24 mouse cellular contexts compared by ENCODE assay signal in the genomic region with DNA sequence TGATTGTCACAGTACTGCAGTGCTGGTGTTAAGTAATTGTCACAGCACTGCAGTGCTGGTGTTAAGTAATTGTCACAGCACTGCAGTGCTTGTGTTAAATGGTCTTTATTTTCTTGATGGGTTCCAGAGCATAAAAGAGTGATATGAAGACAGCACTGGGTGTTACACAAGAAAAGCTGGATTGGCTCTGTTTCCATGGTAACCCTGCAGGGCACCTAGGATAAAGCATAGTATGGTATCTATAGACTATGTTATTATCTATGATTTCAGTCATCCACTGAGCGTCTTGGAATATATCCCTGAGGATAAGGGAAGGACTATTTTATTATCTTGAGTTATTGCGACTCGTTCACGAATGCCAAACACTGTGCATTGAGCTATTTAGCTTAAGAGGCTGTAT.
DNase-seq lines count a peak whose midpoint lies in the region; ATAC-seq and TF ChIP-seq lines count a peak whose summit lies in the region.
"Had no signal": no experiment of that assay in that cellular context is flagged by ENCODE, and none has a peak within 500 bp of the region (broad histone marks: within the 10 kb centered on the region; RNA-seq: fewer than 3 reads in every experiment).

No protein-coding gene starts in this region.

- TF ChIP-seq CTCF in hindbrain, postnatal 0 days (IDR thresholded peaks at IDR 0.05; ENCODE audit: low read depth), result no peak
- no peak for TF ChIP-seq CTCF in brain, embryonic 14.5 days (IDR thresholded peaks at IDR 0.05; ENCODE audit: borderline replicate concordance, extremely low read depth, insufficient read depth, insufficient read length)

- WGBS in hindbrain, postnatal 0 days, result 59% methylated on average over 4 of the region's 4 CpGs
- 84% methylated on average over 4 of the region's 4 CpGs for WGBS in hindbrain, embryonic 10.5 days
- WGBS in midbrain, embryonic 15.5 days, result 55% methylated on average over 4 of the region's 4 CpGs
- WGBS in midbrain, embryonic 11.5 days, result 85% methylated on average over 4 of the region's 4 CpGs

- H3K27me3 ChIP-seq in hindbrain, postnatal 0 days (ENCODE audit: insufficient read depth, low read length), result no peaks in the 10 kb centered on the region
- no peaks in the 10 kb centered on the region for H3K27me3 ChIP-seq in hindbrain, embryonic 10.5 days (ENCODE audit: insufficient read depth, poor library complexity, severe bottlenecking)
- H3K27me3 ChIP-seq in midbrain, embryonic 15.5 days (replicated peaks), result no peaks in the 10 kb centered on the region
- H3K27me3 ChIP-seq in midbrain, embryonic 11.5 days (ENCODE audit: control insufficient read depth, insufficient read depth, low read length), result no peaks in the 10 kb centered on the region
- H3K27me3 ChIP-seq: embryonic facial prominence, embryonic 13.5 days; forebrain, embryonic 12.5 days; hindbrain, embryonic 13.5 days had no signal

- no peak for ATAC-seq in hindbrain, postnatal 0 days
- ATAC-seq in midbrain, embryonic 15.5 days (replicated peaks), result peak; percentile 45; the same call in 1 of the 2 replicates
- ATAC-seq in midbrain, embryonic 11.5 days (ENCODE audit: low FRiP score), result no peak
- ATAC-seq: CD4-positive, CD25-positive, alpha-beta regulatory T cell, adult 4 months; forebrain, embryonic 16.5 days had no signal

- no peaks in the 10 kb centered on the region for H3K9me3 ChIP-seq in hindbrain, postnatal 0 days (ENCODE audit: low read length)
- no peaks in the 10 kb centered on the region for H3K9me3 ChIP-seq in hindbrain, embryonic 10.5 days
- no peaks in the 10 kb centered on the region for H3K9me3 ChIP-seq in midbrain, embryonic 15.5 days
- H3K9me3 ChIP-seq in midbrain, embryonic 11.5 days (ENCODE audit: control insufficient read depth, low read length), result no peaks in the 10 kb centered on the region
- H3K9me3 ChIP-seq: embryonic facial prominence, embryonic 10.5 days; embryonic facial prominence, embryonic 13.5 days; forebrain, embryonic 12.5 days; hindbrain, embryonic 13.5 days had no signal

- no peaks in the 10 kb centered on the region for H3K36me3 ChIP-seq in hindbrain, postnatal 0 days (ENCODE audit: insufficient read depth, low read length)
- no peaks in the 10 kb centered on the region for H3K36me3 ChIP-seq in hindbrain, embryonic 10.5 days
- H3K36me3 ChIP-seq in midbrain, embryonic 15.5 days (replicated peaks), result no peaks in the 10 kb centered on the region
- H3K36me3 ChIP-seq in midbrain, embryonic 11.5 days (ENCODE audit: control insufficient read depth, insufficient read depth, low read length), result no peaks in the 10 kb centered on the region
- H3K36me3 ChIP-seq: embryonic facial prominence, embryonic 10.5 days; embryonic facial prominence, embryonic 13.5 days; forebrain, embryonic 12.5 days; hindbrain, embryonic 13.5 days had no signal

- H3K27ac ChIP-seq in hindbrain, postnatal 0 days, result no peak overlapping the region
- no peak overlapping the region for H3K27ac ChIP-seq in hindbrain, embryonic 10.5 days
- H3K27ac ChIP-seq in midbrain, embryonic 15.5 days, result no peak overlapping the region
- H3K27ac ChIP-seq in midbrain, embryonic 11.5 days (ENCODE audit: low read depth, low read length), result no peak overlapping the region
- H3K27ac ChIP-seq: embryonic facial prominence, embryonic 13.5 days; forebrain, embryonic 12.5 days; gastrocnemius, adult 2 months; hindbrain, embryonic 13.5 days had no signal

- H3K9ac ChIP-seq in hindbrain, postnatal 0 days (replicated peaks; ENCODE audit: low read length), result no peak overlapping the region
- H3K9ac ChIP-seq in midbrain, embryonic 15.5 days, result no peak overlapping the region
- H3K9ac ChIP-seq in midbrain, embryonic 11.5 days (ENCODE audit: low read length), result no peak overlapping the region
- H3K9ac ChIP-seq: embryonic facial prominence, embryonic 13.5 days; forebrain, embryonic 12.5 days; hindbrain, embryonic 13.5 days had no signal

- H3K4me3 ChIP-seq in hindbrain, postnatal 0 days (ENCODE audit: low read length), result no peak overlapping the region
- H3K4me3 ChIP-seq in hindbrain, embryonic 10.5 days, result no peak overlapping the region
- H3K4me3 ChIP-seq in midbrain, embryonic 15.5 days, result no peak overlapping the region
- no peak overlapping the region for H3K4me3 ChIP-seq in midbrain, embryonic 11.5 days (ENCODE audit: low read depth, low read length)
- H3K4me3 ChIP-seq: embryonic facial prominence, embryonic 10.5 days; embryonic facial prominence, embryonic 13.5 days; erythroblast, embryonic 14.5 days; forebrain, embryonic 12.5 days; gastrocnemius, adult 2 months; hindbrain, embryonic 13.5 days had no signal

- DNase-seq in hindbrain, postnatal 0 days (ENCODE audit: low spot score), result peak; percentile 44
- no peak for DNase-seq in hindbrain, embryonic 10.5 days (ENCODE audit: low spot score)
- DNase-seq in midbrain, embryonic 11.5 days (ENCODE audit: low spot score, missing footprints), result no peak
- peak; percentile 56 for DNase-seq in brain, embryonic 14.5 days (ENCODE audit: low read depth)
- no peak for DNase-seq in urinary bladder, postnatal 10 days (ENCODE audit: low spot score)
- DNase-seq: adrenal gland, adult 2 months; adrenal gland, postnatal 14 days; cerebellum, adult 11-12 months; cerebellum, adult 8-10 months; cerebellum, postnatal 10 days; cerebellum, postnatal 36 days; embryo, embryonic 11 days; gastrocnemius, adult 2 months; gastrocnemius, postnatal 14 days; heart, adult 11 months had no signal

- peaks cover 8% of the 10 kb centered on the region; the same call in 1 of the 2 replicates for H3K4me1 ChIP-seq in hindbrain, postnatal 0 days (ENCODE audit: insufficient read depth, low read length)
- peaks cover 40% of the 10 kb centered on the region for H3K4me1 ChIP-seq in hindbrain, embryonic 10.5 days (replicated peaks)
- peaks cover 21% of the 10 kb centered on the region for H3K4me1 ChIP-seq in midbrain, embryonic 15.5 days
- H3K4me1 ChIP-seq in midbrain, embryonic 11.5 days (ENCODE audit: control insufficient read depth, insufficient read depth, low read length), result peaks cover 18% of the 10 kb centered on the region

- H3K4me2 ChIP-seq in hindbrain, postnatal 0 days (ENCODE audit: low read depth, low read length), result no peak overlapping the region
- H3K4me2 ChIP-seq in midbrain, embryonic 15.5 days, result no peak overlapping the region
- H3K4me2 ChIP-seq in midbrain, embryonic 11.5 days, result no peak overlapping the region
- H3K4me2 ChIP-seq: embryonic facial prominence, embryonic 13.5 days; forebrain, embryonic 12.5 days; heart, embryonic 11.5 days; hindbrain, embryonic 13.5 days had no signal

- TF ChIP-seq POLR2A in brain, embryonic 14.5 days (IDR thresholded peaks at IDR 0.05; ENCODE audit: borderline replicate concordance, extremely low read depth, insufficient read depth, insufficient read length, poor library complexity, severe bottlenecking), result no peak

Comparison
In these comparisons a context has a peak if more than half of its experiments do, and no peak if none do; other contexts are left out.
1. DNase-seq: peak in hindbrain, postnatal 0 days (single experiment) and brain, embryonic 14.5 days (single experiment); none in hindbrain, embryonic 10.5 days (single experiment), midbrain, embryonic 11.5 days (single experiment) and urinary bladder, postnatal 10 days (single experiment).